Comparison of ENCODE assay signal across 9 mouse cellular contexts in genomic region chr10:60237475-60238154, GRCm38 (mm10). TPM values are rescaled to one million over a fixed set of nuclear protein-coding genes. Genes with fewer than 3 reads are reported as not detected.
DNase-seq lines count a peak whose midpoint lies in the region; ATAC-seq and TF ChIP-seq lines count a peak whose summit lies in the region.
"Had no signal": no experiment of that assay in that cellular context is flagged by ENCODE, and none has a peak within 500 bp of the region (broad histone marks: within the 10 kb centered on the region; RNA-seq: fewer than 3 reads in every experiment).

No protein-coding gene starts in this region.

- H3K4me1 ChIP-seq in forebrain, embryonic 10.5 days, result no peaks in the 10 kb centered on the region
- no peaks in the 10 kb centered on the region for H3K4me1 ChIP-seq in forebrain, embryonic 15.5 days
- no peaks in the 10 kb centered on the region for H3K4me1 ChIP-seq in stomach, postnatal 0 days (replicated peaks; ENCODE audit: control insufficient read depth, insufficient read depth)
- H3K4me1 ChIP-seq: hindbrain, embryonic 15.5 days had no signal

- no peak overlapping the region for H3K9ac ChIP-seq in forebrain, embryonic 15.5 days (replicated peaks)
- H3K9ac ChIP-seq in stomach, postnatal 0 days (ENCODE audit: low read length), result no peak overlapping the region
- H3K9ac ChIP-seq: hindbrain, embryonic 15.5 days had no signal

- TF ChIP-seq EP300 in stomach, postnatal 0 days (optimal IDR thresholded peaks at IDR 0.05), result no peak

- H3K4me3 ChIP-seq in forebrain, embryonic 10.5 days, result no peak overlapping the region
- no peak overlapping the region for H3K4me3 ChIP-seq in forebrain, embryonic 15.5 days
- H3K4me3 ChIP-seq in stomach, postnatal 0 days (ENCODE audit: low read depth, low read length), result no peak overlapping the region
- H3K4me3 ChIP-seq: hindbrain, embryonic 15.5 days had no signal

- no peaks in the 10 kb centered on the region for H3K9me3 ChIP-seq in forebrain, embryonic 10.5 days
- no peaks in the 10 kb centered on the region for H3K9me3 ChIP-seq in forebrain, embryonic 15.5 days
- H3K9me3 ChIP-seq in stomach, postnatal 0 days (ENCODE audit: control insufficient read depth, low read length), result no peaks in the 10 kb centered on the region
- H3K9me3 ChIP-seq: hindbrain, embryonic 15.5 days had no signal

- no peak overlapping the region for H3K27ac ChIP-seq in forebrain, embryonic 10.5 days
- H3K27ac ChIP-seq in forebrain, embryonic 15.5 days (replicated peaks), result no peak overlapping the region
- H3K27ac ChIP-seq in stomach, postnatal 0 days (replicated peaks), result no peak overlapping the region
- H3K27ac ChIP-seq: hindbrain, embryonic 15.5 days had no signal

- no peak for ATAC-seq in forebrain, embryonic 15.5 days (replicated peaks)
- no peak for ATAC-seq in stomach, postnatal 0 days (ENCODE audit: low FRiP score, low TSS enrichment)

- no peaks in the 10 kb centered on the region for H3K27me3 ChIP-seq in forebrain, embryonic 10.5 days (ENCODE audit: poor library complexity, severe bottlenecking)
- no peaks in the 10 kb centered on the region for H3K27me3 ChIP-seq in forebrain, embryonic 15.5 days
- H3K27me3 ChIP-seq in stomach, postnatal 0 days (ENCODE audit: control insufficient read depth, insufficient read depth, low read length), result no peaks in the 10 kb centered on the region
- H3K27me3 ChIP-seq: hindbrain, embryonic 15.5 days had no signal

- no peaks in the 10 kb centered on the region for H3K36me3 ChIP-seq in forebrain, embryonic 10.5 days (replicated peaks)
- H3K36me3 ChIP-seq in forebrain, embryonic 15.5 days, result no peaks in the 10 kb centered on the region
- no peaks in the 10 kb centered on the region for H3K36me3 ChIP-seq in stomach, postnatal 0 days (ENCODE audit: control insufficient read depth, insufficient read depth, low read length)
- H3K36me3 ChIP-seq: hindbrain, embryonic 15.5 days had no signal

- DNase-seq in forebrain, embryonic 10.5 days (ENCODE audit: extremely low spot score, low spot score), result peak; percentile 58
- DNase-seq in ovary, postnatal 14 days (ENCODE audit: low spot score), result peak; percentile 51
- DNase-seq in ovary, postnatal 10 days (ENCODE audit: low spot score), result no peak
- peak; percentile 53 for DNase-seq in cerebellum, adult 9-11 months
- DNase-seq in gastrocnemius, postnatal 36 days, result peak; percentile 64 to 71
- peak; percentile 71 for DNase-seq in lung, postnatal 10 days
- DNase-seq in stomach, postnatal 0 days (ENCODE audit: low spot score), result peak; percentile 60

- TF ChIP-seq CTCF in stomach, postnatal 0 days (IDR thresholded peaks at IDR 0.05; ENCODE audit: low read depth), result peak; percentile 87

- 66% methylated on average over 10 of the region's 10 CpGs for WGBS in forebrain, embryonic 10.5 days
- WGBS in forebrain, embryonic 15.5 days, result 59% methylated on average over 10 of the region's 10 CpGs
- 66% methylated on average over 10 of the region's 10 CpGs for WGBS in stomach, postnatal 0 days

- no peak overlapping the region for H3K4me2 ChIP-seq in forebrain, embryonic 15.5 days (replicated peaks)
- no peak overlapping the region for H3K4me2 ChIP-seq in stomach, postnatal 0 days (replicated peaks; ENCODE audit: low read depth)
- H3K4me2 ChIP-seq: hindbrain, embryonic 15.5 days had no signal

- intact Hi-C loops in gastrocnemius, postnatal 36 days (cut with DNase I), result loop anchor here (2.0 kb wide), 2 partner anchors 47 to 89 kb away; no protein-coding TSS in a partner anchor

RNA-seq across cellular contexts. Expression of gene Chst3, which starts 18.6 kb away (rescaled TPM):
- 2.1 and 2.4 TPM in 2 replicates for polyA plus RNA-seq in forebrain, embryonic 10.5 days (2016; fragmentation: Nextera tagmentation; extraction: Ambion mirVana)
- polyA plus RNA-seq in forebrain, embryonic 15.5 days (2015; fragmentation: Nextera tagmentation; extraction: Ambion mirVana), result 1.2 and 1.5 TPM in 2 replicates
- under 1 TPM; 0.36 to 0.37 TPM for total RNA-seq in gastrocnemius, postnatal 36 days (2021)
- polyA plus RNA-seq in stomach, postnatal 0 days (2015; fragmentation: Nextera tagmentation; extraction: Ambion mirVana), result 1.1 and 1.4 TPM in 2 replicates

RNA-seq across cellular contexts. Expression of gene Psap, which starts 39.8 kb away (rescaled TPM):
- 51.8 and 68.7 TPM in 2 replicates for polyA plus RNA-seq in forebrain, embryonic 10.5 days (2016; fragmentation: Nextera tagmentation; extraction: Ambion mirVana)
- polyA plus RNA-seq in forebrain, embryonic 15.5 days (2015; fragmentation: Nextera tagmentation; extraction: Ambion mirVana), result 141 and 169 TPM in 2 replicates
- 100 to 1,000 TPM; 685 to 809 TPM for total RNA-seq in gastrocnemius, postnatal 36 days (2021)
- polyA plus RNA-seq in stomach, postnatal 0 days (2015; fragmentation: Nextera tagmentation; extraction: Ambion mirVana), result 128 and 129 TPM in 2 replicates
